Mouse (Mus musculus): Measurements from ENCODE around the gene Ctsd.

GRCm38 (mm10) chr7:142334246-142334645, 53.6 kb downstream of the Ctsd start:
- TF ChIP-seq CTCF (IDR thresholded peaks at IDR 0.05; ENCODE audit: control insufficient read depth, insufficient read depth, insufficient read length) (peak; percentile 79), USF1 (IDR thresholded peaks at IDR 0.05; ENCODE audit: low read depth) (no peak), MAX (IDR thresholded peaks at IDR 0.05) (no peak), FOSL1 (IDR thresholded peaks at IDR 0.05; ENCODE audit: insufficient read depth, low read length, poor library complexity, severe bottlenecking) (no peak), CEBPB (IDR thresholded peaks at IDR 0.05; ENCODE audit: low read depth) (no peak), MYOG (IDR thresholded peaks at IDR 0.05; ENCODE audit: control insufficient read depth, extremely low read depth, insufficient read length) (no peak), MYOD1 (IDR thresholded peaks at IDR 0.05; ENCODE audit: control insufficient read depth, insufficient read length, low read depth) (no peak)
